Mouse (Mus musculus) cortical plate, adult 2 months (tissue): ENCODE data around the gene Lbhd1. TPM values are rescaled to one million over a fixed set of nuclear protein-coding genes. Genes with fewer than 3 reads are reported as not detected.
"Not testable (repeated sequence)": the region's sequence is repeated elsewhere in the genome, so short reads cannot be mapped to it uniquely, and the experiment has no call there.

ENCODE experiments used
- H3K27ac ChIP-seq: fragments of 200-500 bp; 2 replicates; pipeline ENCODE4 v1.5.1; 2012; ENCODE audit warnings: low read length, control low read depth, inconsistent platforms; ENCODE audit not compliant: insufficient read depth
- H3K4me1 ChIP-seq: fragments of 200-500 bp; 2 replicates; pipeline ENCODE4 v1.6.1; 2011; ENCODE audit warnings: low read length; ENCODE audit not compliant: control insufficient read depth, insufficient read depth
- H3K4me3 ChIP-seq: fragments of 200-500 bp; 2 replicates; pipeline ENCODE4 v1.5.1; 2011; ENCODE audit warnings: mild to moderate bottlenecking, low read length, control low read depth; ENCODE audit not compliant: insufficient read depth
- CTCF ChIP-seq: fragments of 200-500 bp; IDR thresholded peaks from 2 replicates; pipeline ENCODE4 v1.5.1; 2011; ENCODE audit warnings: mild to moderate bottlenecking, control low read depth, low read length; ENCODE audit not compliant: insufficient read depth; ENCODE audit errors: extremely low read depth
- POLR2A ChIP-seq: fragments of 200-500 bp; IDR thresholded peaks from 2 replicates; pipeline ENCODE4 v1.6.1; 2011; ENCODE audit warnings: mild to moderate bottlenecking, low read length, control low read depth; ENCODE audit not compliant: insufficient read depth; ENCODE audit errors: extremely low read depth
- polyA plus RNA-seq: library from polyadenylated mRNA; depleted of rRNA; stranded (reverse); fragments of >200 nt; gene quantifications from 2 replicates; pipeline ENCODE4 v1.2.3, GENCODE M21; 2012; rRNA removed

The Lbhd1 gene
- polyA plus RNA-seq: 3.4 and 4.2 TPM in 2 replicates

DNA sequence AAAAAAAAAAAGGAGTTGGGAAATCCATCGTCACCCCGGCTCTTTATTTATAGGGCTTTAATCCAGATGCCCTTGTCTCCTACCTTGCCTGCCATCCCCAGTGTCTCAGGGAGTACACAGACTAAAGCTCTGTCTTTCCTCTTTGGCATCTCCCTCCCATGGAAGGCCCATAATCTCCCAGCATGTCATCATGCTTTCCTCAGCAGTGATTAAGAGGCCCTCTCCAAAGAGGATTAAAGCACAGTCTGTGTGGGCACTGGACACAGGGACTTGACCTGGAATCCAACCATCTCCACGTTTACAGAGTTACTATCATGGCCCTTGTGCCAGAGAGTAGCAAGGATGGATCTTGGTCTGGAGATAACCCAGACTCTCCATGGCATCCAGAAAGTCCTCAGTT is at the start of gene Lbhd1, which contains the start of gene Gm49403:
Lbhd1 (plus strand) TSS at position 117 of the 400 bp plus-strand sequence.
Gm49403 (plus strand) TSS at position 315 of the 400 bp plus-strand sequence.
- Histone ChIP-seq H3K4me3 (no peak within 1 kb of the TSS), H3K4me1 (peaks cover 3% of the 10 kb centered on the region), H3K27ac (no peak within 1 kb of the TSS)
- TF ChIP-seq CTCF (no peak), POLR2A (no peak)

DNA sequence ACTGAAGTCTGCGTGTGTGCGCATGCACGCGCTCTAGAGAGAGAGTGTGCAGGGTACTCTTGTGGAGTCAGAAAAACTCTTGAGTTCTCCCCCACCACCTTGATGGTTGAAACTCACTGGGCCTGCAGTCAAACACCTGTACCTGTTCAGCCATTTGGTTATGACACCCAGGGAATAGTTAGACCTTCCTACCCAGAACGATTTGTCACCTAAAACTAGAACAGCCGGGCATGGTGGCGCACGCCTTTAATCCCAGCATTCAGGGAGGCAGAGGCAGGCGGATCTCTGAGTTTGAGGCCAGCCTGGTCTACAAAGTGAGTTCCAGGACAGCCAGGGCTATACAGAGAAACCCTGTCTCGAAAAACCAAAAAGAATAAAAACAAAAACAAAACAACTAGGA is 47.2 kb upstream of the Lbhd1 start:
- H3K4me3 ChIP-seq, H3K27ac ChIP-seq, H3K4me1 ChIP-seq: not testable (repeated sequence)

DNA sequence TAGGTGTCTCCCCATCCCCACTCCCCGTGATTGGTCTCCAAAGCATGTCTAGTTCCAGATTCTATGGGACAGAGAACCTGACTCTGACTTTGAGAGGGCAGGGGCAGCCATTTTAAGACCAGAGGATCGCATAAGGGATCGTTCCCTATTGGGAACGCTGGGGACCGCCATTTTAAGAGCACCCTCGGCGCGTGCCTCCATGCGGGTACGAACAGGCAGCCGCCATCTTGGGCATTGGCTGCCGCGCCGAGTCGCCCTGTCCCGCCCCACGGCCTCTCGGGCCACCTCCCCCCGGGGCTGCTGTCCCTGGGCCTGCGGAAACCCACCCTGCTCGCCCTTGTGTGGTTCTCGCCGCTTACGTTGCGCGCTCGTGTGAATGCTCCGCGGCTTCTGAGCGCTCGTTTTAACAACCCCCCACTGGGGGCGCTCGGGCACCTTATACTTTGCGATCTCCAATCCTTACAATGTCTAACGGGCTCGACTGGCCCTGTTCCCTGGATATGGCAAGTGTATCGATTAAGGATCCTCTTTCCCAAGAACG is 46.2 kb upstream of the Lbhd1 start, which contains the start of gene Bscl2:
Bscl2 (plus strand) TSS at position 217 of the 541 bp plus-strand sequence.
- peak within 1 kb of the TSS; percentile 68 for H3K4me3 ChIP-seq
- H3K4me1 ChIP-seq: peaks cover 2% of the 10 kb centered on the region; the same call in 1 of the 2 replicates
- TF ChIP-seq CTCF (no peak; the same call in 1 of the 2 replicates), POLR2A (peak; percentile 48)
- peak within 1 kb of the TSS; percentile 96 for H3K27ac ChIP-seq

DNA sequence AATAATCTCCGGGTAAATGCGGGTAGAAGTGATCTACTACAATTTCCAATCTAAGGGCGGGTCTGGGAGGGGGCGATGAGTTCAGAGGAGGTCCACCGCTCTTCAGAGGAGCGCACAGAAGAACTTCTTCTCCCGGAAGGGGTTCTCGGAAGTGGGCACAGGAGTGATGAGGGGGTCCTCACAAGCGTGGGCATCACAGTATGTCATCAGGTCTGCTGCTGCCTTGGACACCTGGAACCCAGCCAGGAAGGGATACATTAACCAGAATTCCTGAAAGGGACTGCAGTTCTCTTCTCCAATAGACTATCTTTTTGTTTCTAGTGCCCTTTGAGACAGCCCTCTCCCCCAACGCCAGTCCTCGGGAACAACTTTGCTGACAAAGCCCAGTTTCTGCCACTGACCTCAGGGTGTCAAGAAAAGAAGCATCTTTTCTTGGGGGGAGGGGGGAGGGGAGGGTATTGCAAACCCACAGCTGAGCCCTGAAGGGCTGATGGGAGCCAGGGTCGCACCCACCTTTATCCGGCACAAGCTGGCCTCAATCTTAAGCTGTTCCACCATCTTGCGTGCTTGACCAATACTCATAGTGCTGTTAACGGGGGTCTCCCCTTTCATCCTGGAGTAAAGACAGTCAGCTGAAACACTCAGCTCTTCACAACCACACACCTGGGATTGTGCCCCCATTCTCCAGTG is 45.3 kb upstream of the Lbhd1 start:
- Histone ChIP-seq H3K4me1 (peaks cover 2% of the 10 kb centered on the region; the same call in 1 of the 2 replicates), H3K27ac (peak overlapping the region; percentile 96), H3K4me3 (peak overlapping the region; percentile 68)
- no peak; the same call in 1 of the 2 replicates for TF ChIP-seq POLR2A
- no peak for TF ChIP-seq CTCF

DNA sequence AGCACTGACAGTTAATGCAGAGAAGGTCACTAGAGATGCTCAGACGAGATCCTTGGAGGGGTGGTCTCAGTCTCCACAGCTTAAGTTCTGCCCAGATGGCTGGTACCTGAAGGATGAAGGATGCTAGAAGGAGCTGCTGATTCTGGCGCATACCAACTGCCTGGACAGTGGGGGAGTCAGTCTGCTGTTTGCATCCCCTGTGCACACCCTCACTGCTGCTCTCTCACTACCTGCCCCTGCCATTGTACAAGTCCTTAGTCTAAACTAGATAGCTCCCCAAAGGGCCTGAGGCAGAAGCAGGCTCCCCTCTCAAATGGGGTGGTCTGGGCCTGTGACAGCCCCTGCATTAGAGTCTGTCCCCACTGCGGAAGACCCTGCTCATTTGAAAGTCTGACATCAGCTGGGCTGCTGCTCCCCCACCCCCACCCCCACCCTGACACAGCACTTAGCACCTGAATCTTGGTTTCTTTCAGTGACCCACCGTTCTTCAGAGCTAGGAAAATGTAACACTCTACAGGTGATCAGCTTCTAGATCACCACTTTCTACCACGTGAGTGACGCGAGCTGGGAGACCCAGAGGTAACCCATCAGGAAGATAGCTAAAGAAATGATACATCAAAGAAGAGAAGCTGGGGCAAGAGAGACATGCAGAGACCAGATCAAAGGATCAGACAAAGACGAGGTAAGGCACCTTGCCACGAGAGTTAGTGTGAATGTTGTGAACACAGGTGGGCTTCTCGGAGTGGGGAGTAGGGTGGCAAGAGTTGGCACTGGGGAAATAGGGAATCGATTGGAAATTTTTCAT is 44.2 kb upstream of the Lbhd1 start, which contains the start of gene Gng3:
Gng3 (minus strand) TSS at position 92 of the 805 bp plus-strand sequence.
- H3K27ac ChIP-seq: peak within 1 kb of the TSS; percentile 96
- peaks cover 2% of the 10 kb centered on the region; the same call in 1 of the 2 replicates for H3K4me1 ChIP-seq
- H3K4me3 ChIP-seq: peak within 1 kb of the TSS; percentile 68
- TF ChIP-seq CTCF (no peak), POLR2A (peak; percentile 97)

DNA sequence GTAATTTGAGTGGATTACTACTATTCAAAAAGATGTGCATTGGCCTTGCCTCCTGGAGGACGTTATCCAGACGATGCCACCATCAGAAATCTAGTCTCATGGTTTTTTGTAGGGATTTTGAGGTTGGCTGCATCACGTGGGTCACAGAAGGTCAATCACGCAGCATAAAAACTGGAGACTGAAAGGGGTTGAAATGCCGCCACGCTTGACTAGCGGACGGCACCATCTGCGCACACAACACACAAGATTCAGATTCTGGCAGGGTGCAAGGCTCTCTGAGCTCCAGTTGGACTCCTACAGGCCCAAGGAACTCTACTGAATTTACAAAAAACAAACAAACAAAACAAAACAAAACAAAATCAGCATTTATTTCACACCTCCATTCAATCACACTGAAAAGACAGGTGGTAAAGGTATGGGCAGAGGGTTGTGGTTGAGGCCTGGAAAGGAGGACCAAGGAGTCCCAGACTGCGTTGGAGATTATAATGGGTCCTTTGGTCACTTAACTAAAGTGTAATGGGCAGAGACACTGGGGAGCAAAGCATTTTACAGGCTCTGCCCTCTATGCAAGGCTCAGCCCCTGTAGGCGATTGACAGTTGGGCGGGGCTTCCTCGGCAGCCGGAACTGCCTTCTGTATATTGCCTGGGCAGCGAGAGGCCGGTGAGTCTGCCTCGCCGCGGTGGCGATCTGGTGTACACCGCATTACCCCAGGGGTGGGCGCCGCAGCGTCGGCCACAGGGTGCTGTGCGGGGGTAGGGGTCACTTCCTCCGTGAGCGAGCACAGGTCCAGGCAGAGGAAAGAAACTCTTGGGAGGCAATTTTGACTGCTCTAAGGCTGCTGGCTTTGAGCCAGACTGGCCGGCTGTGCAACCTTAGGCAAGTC is 43.4 kb upstream of the Lbhd1 start:
- Histone ChIP-seq H3K27ac (peak overlapping the region; percentile 74), H3K4me3 (peak overlapping the region; percentile 68), H3K4me1 (peaks cover 2% of the 10 kb centered on the region; the same call in 1 of the 2 replicates)
- TF ChIP-seq POLR2A: peak; percentile 74
- TF ChIP-seq CTCF: no peak

DNA sequence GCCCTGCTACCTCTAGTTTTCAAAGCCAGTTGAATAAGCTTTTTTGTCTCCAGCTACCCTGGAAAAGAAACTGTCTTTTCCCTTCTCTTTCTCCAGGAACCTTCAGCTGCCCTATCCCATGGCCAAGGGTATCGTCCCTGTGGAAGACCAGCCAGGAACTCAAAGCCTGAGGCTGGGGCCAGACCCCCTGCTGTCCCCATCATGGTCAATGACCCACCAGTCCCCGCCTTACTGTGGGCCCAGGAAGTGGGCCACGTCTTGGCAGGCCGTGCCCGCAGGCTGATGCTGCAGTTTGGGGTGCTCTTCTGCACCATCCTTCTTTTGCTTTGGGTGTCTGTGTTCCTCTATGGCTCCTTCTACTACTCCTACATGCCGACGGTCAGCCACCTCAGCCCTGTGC is 42.5 kb upstream of the Lbhd1 start:
- Histone ChIP-seq H3K4me1 (peaks cover 2% of the 10 kb centered on the region; the same call in 1 of the 2 replicates), H3K27ac (no peak overlapping the region), H3K4me3 (peak overlapping the region; percentile 68)
- TF ChIP-seq CTCF (no peak), POLR2A (no peak)

DNA sequence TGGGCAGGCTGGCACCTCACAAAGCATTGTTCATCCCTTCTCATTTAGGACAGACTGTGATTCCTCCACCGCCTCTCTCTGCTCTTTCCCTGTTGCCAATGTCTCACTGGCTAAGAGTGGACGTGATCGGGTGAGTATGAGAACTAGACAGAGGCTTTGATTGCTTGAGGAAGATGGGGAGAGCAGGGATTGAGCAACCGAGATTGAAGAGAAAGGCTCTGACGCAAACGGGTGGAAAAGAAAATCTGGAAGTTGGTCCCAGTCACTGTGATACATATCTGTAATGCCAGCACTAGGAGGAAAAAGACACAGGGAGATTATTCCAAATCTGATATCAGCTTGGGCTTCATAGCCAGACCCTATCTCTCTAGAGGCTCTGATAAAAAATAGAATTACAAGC is 40.6 kb upstream of the Lbhd1 start:
- TF ChIP-seq POLR2A (no peak), CTCF (no peak)
- Histone ChIP-seq H3K4me1 (no peaks in the 10 kb centered on the region; the same call in 1 of the 2 replicates), H3K27ac (no peak overlapping the region), H3K4me3 (no peak overlapping the region)
